Mouse (Mus musculus): ENCODE measurements around the gene Tfdp1.

The Tfdp1 gene

GRCm38 (mm10) chr8:13353155-13353833 is 14.7 kb downstream of the Tfdp1 start:
- DNase-seq (ENCODE audit: low spot score), result no peak

- DNase-seq (ENCODE audit: low spot score), result no peak
Observed at GRCm38 (mm10) chr8:13353883-13354282, 15.3 kb downstream of the Tfdp1 start.

GRCm38 (mm10) chr8:13356221-13356620 is 17.7 kb downstream of the Tfdp1 start:
- no peak for DNase-seq (ENCODE audit: low spot score)

GRCm38 (mm10) chr8:13356681-13357080 is 18.1 kb downstream of the Tfdp1 start:
- no peak for DNase-seq (ENCODE audit: low spot score)

GRCm38 (mm10) chr8:13360213-13360612 is 21.7 kb downstream of the Tfdp1 start:
- DNase-seq (ENCODE audit: low spot score), result no peak

- DNase-seq (ENCODE audit: low spot score), result no peak
Observed at GRCm38 (mm10) chr8:13361865-13362264, 23.3 kb downstream of the Tfdp1 start.

GRCm38 (mm10) chr8:13373151-13373662 is 34.7 kb downstream of the Tfdp1 start:
- no peak for DNase-seq (ENCODE audit: low spot score)

- no peak for DNase-seq (ENCODE audit: low spot score)
Observed at GRCm38 (mm10) chr8:13381630-13382029, 43.1 kb downstream of the Tfdp1 start.

GRCm38 (mm10) chr8:13382536-13382935 is 44.0 kb downstream of the Tfdp1 start:
- no peak for DNase-seq (ENCODE audit: low spot score)

GRCm38 (mm10) chr8:13382999-13383398 is 44.4 kb downstream of the Tfdp1 start:
- no peak for DNase-seq (ENCODE audit: low spot score)

GRCm38 (mm10) chr8:13386366-13386765 is 47.8 kb downstream of the Tfdp1 start:
- no peak for DNase-seq (ENCODE audit: low spot score)

- DNase-seq (ENCODE audit: low spot score), result no peak
Observed at GRCm38 (mm10) chr8:13387728-13388127, 49.2 kb downstream of the Tfdp1 start.

GRCm38 (mm10) chr8:13388744-13389143 is 50.2 kb downstream of the Tfdp1 start:
- no peak for DNase-seq (ENCODE audit: low spot score)

GRCm38 (mm10) chr8:13393869-13394268 is 55.3 kb downstream of the Tfdp1 start:
- DNase-seq (ENCODE audit: low spot score), result no peak

- DNase-seq (ENCODE audit: low spot score), result no peak
Observed at GRCm38 (mm10) chr8:13396725-13397124, 58.2 kb downstream of the Tfdp1 start, which contains the start of gene Atp4b. Gene Atp4b (minus strand): TSS chr8:13396825.

GRCm38 (mm10) chr8:13403517-13403916 is 65.0 kb downstream of the Tfdp1 start:
- DNase-seq (ENCODE audit: low spot score), result no peak

- DNase-seq (ENCODE audit: low spot score), result no peak
Observed at GRCm38 (mm10) chr8:13404666-13405131, 66.1 kb downstream of the Tfdp1 start, which contains the start of gene Grk1. Gene Grk1 (plus strand): TSS chr8:13405081.

GRCm38 (mm10) chr8:13406011-13406410 is 67.5 kb downstream of the Tfdp1 start:
- DNase-seq (ENCODE audit: low spot score), result no peak

- DNase-seq (ENCODE audit: low spot score), result peak; percentile 66
Observed at GRCm38 (mm10) chr8:13411597-13411996, 73.0 kb downstream of the Tfdp1 start.

GRCm38 (mm10) chr8:13412891-13413558 is 74.5 kb downstream of the Tfdp1 start:
- peak; percentile 57 for DNase-seq (ENCODE audit: low spot score)

- DNase-seq (ENCODE audit: low spot score), result no peak
Observed at GRCm38 (mm10) chr8:13413823-13414390, 75.4 kb downstream of the Tfdp1 start.

GRCm38 (mm10) chr8:13415879-13416278 is 77.3 kb downstream of the Tfdp1 start:
- no peak for DNase-seq (ENCODE audit: low spot score)

GRCm38 (mm10) chr8:13419111-13419639 is 80.6 kb downstream of the Tfdp1 start:
- DNase-seq (ENCODE audit: low spot score), result no peak

All from urinary bladder, postnatal 25 days (tissue).